Mouse (Mus musculus) testis, adult 2 months (tissue): ENCODE measurements around the gene Cngb1. TPM values are rescaled to one million over a fixed set of nuclear protein-coding genes. Genes with fewer than 3 reads are reported as not detected.

Source experiments
- H3K27ac ChIP-seq: fragments of 200-500 bp; 2 replicates; pipeline ENCODE4 v1.5.1; 2012; ENCODE audit warnings: low read depth, low read length; ENCODE audit not compliant: control insufficient read depth, insufficient read depth
- H3K27me3 ChIP-seq: fragments of 200-500 bp; 2 replicates; pipeline ENCODE4 v1.6.1; 2012; ENCODE audit warnings: mild to moderate bottlenecking, low read length, moderate library complexity; ENCODE audit not compliant: control insufficient read depth, insufficient read depth
- H3K36me3 ChIP-seq: fragments of 200-500 bp; 2 replicates; pipeline ENCODE4 v1.6.1; 2012; ENCODE audit warnings: mild to moderate bottlenecking, low read length; ENCODE audit not compliant: control insufficient read depth, insufficient read depth
- H3K4me1 ChIP-seq: fragments of 200-500 bp; 2 replicates; pipeline ENCODE4 v1.6.1; 2012; ENCODE audit warnings: low read length; ENCODE audit not compliant: control insufficient read depth, insufficient read depth
- H3K4me3 ChIP-seq: fragments of 200-500 bp; 2 replicates; pipeline ENCODE4 v1.5.1; 2012; ENCODE audit warnings: low read depth, mild to moderate bottlenecking, low read length, moderate library complexity, mixed read lengths; ENCODE audit not compliant: control insufficient read depth
- CTCF ChIP-seq: fragments of 200-500 bp; IDR thresholded peaks from 2 replicates; pipeline ENCODE4 v1.5.1; 2012; ENCODE audit warnings: low read depth, mild to moderate bottlenecking, inconsistent platforms, low read length, moderate library complexity; ENCODE audit not compliant: control insufficient read depth, insufficient read depth, insufficient replicate concordance
- POLR2A ChIP-seq: fragments of 200-500 bp; IDR thresholded peaks from 2 replicates; pipeline ENCODE4 v1.6.1; 2012; ENCODE audit warnings: low read depth, mild to moderate bottlenecking, inconsistent platforms, low read length, moderate library complexity; ENCODE audit not compliant: control insufficient read depth
- polyA plus RNA-seq: library from polyadenylated mRNA; depleted of rRNA; stranded (reverse); fragments of >200 nt; gene quantifications from 2 replicates; pipeline ENCODE4 v1.2.3, GENCODE M21; 2012; rRNA removed

Gene Cngb1
- 6.2 and 6.9 TPM in 2 replicates for polyA plus RNA-seq

GRCm38 (mm10) chr8:95306431-95306830 is at the start of gene Cngb1:
Gene Cngb1, minus strand, starts transcription at chr8:95306585.
- Histone ChIP-seq H3K4me1 (peaks cover 7% of the 10 kb centered on the region), H3K4me3 (no peak within 1 kb of the TSS), H3K27ac (peak within 1 kb of the TSS; percentile 34), H3K36me3 (no peaks in the 10 kb centered on the region), H3K27me3 (no peaks in the 10 kb centered on the region)
- TF ChIP-seq CTCF (no peak), POLR2A (no peak)

- H3K27ac ChIP-seq = no peak overlapping the region
- TF ChIP-seq POLR2A = no peak
- TF ChIP-seq CTCF = no peak
- H3K36me3 ChIP-seq = no peaks in the 10 kb centered on the region
- H3K4me1 ChIP-seq = peaks cover 11% of the 10 kb centered on the region
- no peak overlapping the region for H3K4me3 ChIP-seq
- H3K27me3 ChIP-seq = no peaks in the 10 kb centered on the region
Observed at GRCm38 (mm10) chr8:95354606-95355005, 48.2 kb upstream of the Cngb1 start.

DNA sequence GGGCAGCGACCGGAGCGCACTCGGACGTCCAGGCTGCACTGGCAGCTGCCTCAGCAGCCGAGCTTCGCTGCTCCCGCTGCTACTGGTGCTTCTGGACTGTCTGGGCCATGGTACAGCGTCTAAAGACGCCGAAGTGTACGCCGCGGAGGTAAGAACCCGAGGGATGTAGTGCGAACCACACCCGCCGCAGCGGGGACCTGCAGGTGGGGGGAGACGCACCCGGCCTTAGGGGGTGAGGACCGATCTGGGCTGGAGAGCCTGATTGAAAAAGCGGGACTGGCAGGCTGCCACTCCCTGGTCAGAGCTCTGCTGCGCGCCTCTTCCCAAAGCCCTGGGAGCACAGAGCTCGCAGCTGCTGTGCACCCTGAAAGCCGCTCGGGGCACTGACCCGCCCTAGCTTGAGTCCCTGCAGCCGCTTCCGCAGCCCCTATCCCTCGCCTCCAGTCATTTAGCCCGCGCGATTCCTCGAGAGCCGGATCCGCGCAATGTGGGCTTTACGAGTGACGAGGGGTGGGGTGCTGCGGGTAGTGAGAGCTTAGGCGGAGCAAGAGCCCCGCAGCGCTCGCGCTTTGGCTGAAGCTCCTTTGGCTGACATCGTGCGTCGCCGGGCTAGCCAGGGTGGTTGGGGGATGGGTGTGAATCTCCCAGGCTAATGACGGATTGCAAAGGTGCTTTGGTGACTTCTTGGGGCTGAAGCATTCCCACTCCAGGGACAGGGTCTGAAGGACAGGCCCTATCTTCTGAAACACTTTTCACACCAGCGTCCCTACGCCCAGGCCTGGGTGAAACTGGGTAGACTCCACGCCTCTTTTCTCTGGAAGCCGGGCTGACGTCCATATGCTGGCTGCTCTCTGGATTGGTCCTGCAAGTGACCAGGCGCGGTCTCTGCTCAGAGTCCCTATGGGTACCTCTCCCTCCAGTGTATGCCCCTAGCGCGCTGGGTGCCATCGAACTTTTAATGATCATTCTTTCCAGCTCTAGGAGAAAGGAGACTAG is 46.8 kb upstream of the Cngb1 start:
- Histone ChIP-seq H3K4me3 (peak overlapping the region; percentile 18), H3K36me3 (no peaks in the 10 kb centered on the region), H3K27ac (no peak overlapping the region), H3K4me1 (peaks cover 11% of the 10 kb centered on the region), H3K27me3 (no peaks in the 10 kb centered on the region)
- TF ChIP-seq CTCF = no peak
- no peak for TF ChIP-seq POLR2A

DNA sequence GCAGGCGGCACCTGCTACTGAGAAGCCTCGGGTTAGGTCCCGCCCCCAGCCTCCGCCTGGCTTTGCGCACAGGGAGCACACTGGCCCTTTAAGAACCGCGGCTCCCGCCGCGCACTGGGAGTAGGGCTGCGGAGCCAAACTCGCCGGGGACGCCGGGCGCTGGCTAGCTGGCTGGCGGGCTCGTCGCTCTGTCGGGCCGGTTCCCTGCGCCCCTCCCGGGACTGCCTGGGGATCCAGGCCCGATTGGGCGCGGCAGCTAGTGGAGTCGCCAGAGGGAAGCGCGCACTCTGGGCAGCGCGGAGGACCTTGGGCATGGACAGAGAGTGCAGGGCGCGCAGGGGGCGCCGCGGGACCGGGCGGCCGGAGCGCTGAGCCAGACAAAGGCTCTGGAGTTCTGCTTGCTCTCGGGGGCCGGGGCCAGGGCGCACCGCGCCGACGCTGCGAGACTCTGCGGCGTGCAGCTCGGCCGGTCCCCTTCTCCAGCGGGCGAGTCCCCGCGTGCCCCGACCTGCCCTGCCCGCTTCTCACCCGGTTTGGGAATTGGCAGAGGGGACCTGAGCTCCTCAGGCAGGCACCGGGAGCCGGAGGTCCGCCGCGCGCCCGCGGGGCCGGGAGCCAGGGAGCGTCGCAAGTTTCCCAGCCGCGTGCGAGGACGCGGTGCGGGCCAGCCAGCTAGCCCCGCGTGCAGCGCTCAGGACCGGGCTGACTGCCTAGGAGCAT is 45.9 kb upstream of the Cngb1 start, which contains the start of gene Mmp15:
TSS of gene Mmp15 (plus strand) at position 118 of the 720 bp plus-strand sequence.
- peaks cover 11% of the 10 kb centered on the region for H3K4me1 ChIP-seq
- H3K27me3 ChIP-seq = no peaks in the 10 kb centered on the region
- no peak within 1 kb of the TSS for H3K27ac ChIP-seq

DNA sequence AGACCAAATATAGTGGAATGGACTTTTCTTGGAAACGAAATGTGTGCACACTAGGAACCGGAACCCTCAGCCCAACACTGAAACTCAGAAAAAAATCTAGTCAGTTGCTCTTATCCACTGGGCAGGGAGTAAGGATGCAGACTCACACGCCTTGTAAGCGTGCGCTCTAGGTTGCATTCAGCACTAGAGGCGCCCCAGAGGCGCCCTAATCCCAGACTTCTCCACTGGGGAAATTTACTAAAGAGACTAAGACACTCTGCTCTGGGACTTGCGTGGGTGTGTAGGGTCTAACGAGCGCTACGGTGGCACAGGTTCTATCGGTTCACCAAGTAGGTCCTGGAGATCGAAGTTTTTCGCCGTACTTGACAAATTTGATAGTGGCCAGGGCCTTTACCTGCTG is 45.1 kb upstream of the Cngb1 start:
- Histone ChIP-seq H3K27ac (no peak overlapping the region), H3K27me3 (no peaks in the 10 kb centered on the region), H3K36me3 (no peaks in the 10 kb centered on the region; the same call in 1 of the 2 replicates), H3K4me1 (peaks cover 11% of the 10 kb centered on the region), H3K4me3 (no peak overlapping the region)
- TF ChIP-seq POLR2A (no peak), CTCF (no peak)

More for the DNA sequence above, 45.9 kb upstream of the Cngb1 start, which contains the start of gene Mmp15:
- H3K36me3 ChIP-seq = no peaks in the 10 kb centered on the region
- TF ChIP-seq CTCF (no peak), POLR2A (no peak)
- peak within 1 kb of the TSS; percentile 18 for H3K4me3 ChIP-seq

DNA sequence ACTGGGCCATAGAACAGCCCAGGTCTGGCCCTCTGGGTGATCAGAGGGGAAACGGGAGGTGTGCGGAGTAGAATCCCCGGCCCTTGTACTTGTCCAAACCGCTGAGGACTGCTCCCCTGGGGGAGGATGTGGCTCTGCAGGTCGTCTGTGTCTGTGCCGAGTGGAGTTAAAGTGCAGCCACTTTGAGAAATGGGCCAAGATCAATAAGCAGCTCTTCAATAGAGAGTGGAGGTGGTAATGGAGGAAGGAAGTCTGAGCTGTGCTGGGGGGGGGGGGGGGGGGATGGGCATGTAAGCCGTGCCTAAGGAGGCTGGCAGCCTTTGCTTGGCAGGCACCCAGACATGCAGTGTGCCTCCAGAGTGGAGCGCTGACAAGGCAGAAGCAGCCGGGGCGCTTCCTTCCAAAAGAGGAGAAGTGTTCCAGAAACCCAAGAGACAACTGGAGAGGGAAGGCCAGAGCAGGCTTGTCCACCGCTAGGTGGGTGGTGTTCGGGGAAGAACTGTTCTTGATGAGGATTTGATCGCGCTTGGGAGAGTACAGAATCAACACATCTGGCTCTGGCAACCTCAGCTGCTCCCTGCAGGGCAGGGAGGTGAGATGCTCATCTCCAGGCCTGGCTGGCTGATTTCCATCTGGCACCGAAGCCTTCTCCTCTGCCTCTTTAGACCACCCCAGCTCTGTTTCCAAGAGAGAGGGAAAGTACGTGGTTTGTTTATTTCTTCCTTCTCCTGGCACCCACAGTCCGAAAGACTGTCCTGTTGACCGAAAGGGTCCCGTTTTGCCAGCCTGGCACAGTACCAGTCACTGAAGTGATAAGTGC is 42.6 kb upstream of the Cngb1 start:
- Histone ChIP-seq H3K27me3 (no peaks in the 10 kb centered on the region), H3K4me3 (no peak overlapping the region), H3K27ac (no peak overlapping the region), H3K4me1 (peaks cover 22% of the 10 kb centered on the region), H3K36me3 (no peaks in the 10 kb centered on the region; the same call in none of the 2 replicates)
- no peak for TF ChIP-seq CTCF
- TF ChIP-seq POLR2A = no peak

- Histone ChIP-seq H3K4me3 (no peak overlapping the region), H3K4me1 (peaks cover 22% of the 10 kb centered on the region), H3K36me3 (no peaks in the 10 kb centered on the region; the same call in none of the 2 replicates), H3K27ac (no peak overlapping the region), H3K27me3 (no peaks in the 10 kb centered on the region)
- no peak for TF ChIP-seq CTCF
- TF ChIP-seq POLR2A = no peak
Observed at GRCm38 (mm10) chr8:95348356-95348755, 42.0 kb upstream of the Cngb1 start.
